Comparison of ENCODE assay signal across 8 mouse cellular contexts in the genomic region with DNA sequence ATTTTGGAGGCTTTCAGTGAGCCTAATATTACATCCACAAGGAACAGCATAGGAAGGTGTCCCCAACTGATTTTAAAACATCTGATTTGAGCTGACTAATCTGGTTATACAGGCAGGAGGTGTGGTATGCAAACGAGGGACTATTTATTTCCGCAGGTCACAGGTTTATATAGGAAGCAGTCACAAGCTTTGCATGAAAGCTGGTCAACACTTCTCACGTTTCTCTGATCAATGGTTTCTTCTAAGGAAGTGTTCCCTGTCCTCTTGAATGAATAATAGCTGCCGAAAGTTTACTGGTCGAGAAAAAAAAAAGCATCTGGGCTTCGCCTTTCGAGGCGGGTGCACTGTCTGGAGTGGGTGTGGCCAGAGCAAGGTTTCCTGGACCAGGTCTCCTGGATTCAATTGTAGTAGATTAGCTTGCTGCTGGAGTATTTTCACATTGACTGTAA. TPM values are rescaled to one million over a fixed set of nuclear protein-coding genes. Genes with fewer than 3 reads are reported as not detected.
DNase-seq lines count a peak whose midpoint lies in the region; ATAC-seq and TF ChIP-seq lines count a peak whose summit lies in the region.

No protein-coding gene starts in this region.

- H3K36me3 ChIP-seq in hindbrain, embryonic 16.5 days (ENCODE audit: control insufficient read depth, insufficient read depth, low read length), result peaks cover 5% of the 10 kb centered on the region; the same call in 1 of the 2 replicates
- peaks cover 2% of the 10 kb centered on the region; the same call in 1 of the 2 replicates for H3K36me3 ChIP-seq in liver, adult 2 months (ENCODE audit: control insufficient read depth, insufficient read depth, low read length)

- no peaks in the 10 kb centered on the region for H3K27me3 ChIP-seq in hindbrain, embryonic 16.5 days (replicated peaks; ENCODE audit: control insufficient read depth, insufficient read depth, low read length)
- no peaks in the 10 kb centered on the region for H3K27me3 ChIP-seq in liver, adult 2 months (ENCODE audit: control insufficient read depth, insufficient read depth, low read length)

- H3K4me2 ChIP-seq in hindbrain, embryonic 16.5 days (ENCODE audit: low read length), result peak overlapping the region; percentile 96

- ATAC-seq in hindbrain, embryonic 16.5 days, result no peak
- ATAC-seq in monocyte, adult 5-6 weeks (replicated peaks; ENCODE audit: insufficient number of reproducible peaks, low FRiP score, low TSS enrichment, poor library complexity, severe bottlenecking), result 0 out of 2 replicates have a peak, but pooled peaks have one; percentile 13

- TF ChIP-seq CTCF in embryonic fibroblast, embryonic 13.5 days (IDR thresholded peaks at IDR 0.05; ENCODE audit: borderline replicate concordance, insufficient read depth, low read length), result no peak
- no peak for TF ChIP-seq CTCF in liver, adult 2 months (IDR thresholded peaks at IDR 0.05; ENCODE audit: low read depth, low read length)

- no peaks in the 10 kb centered on the region for H3K9me3 ChIP-seq in hindbrain, embryonic 16.5 days (ENCODE audit: control insufficient read depth, low read length)

- whole genome bisulfite sequencing in hindbrain, embryonic 16.5 days, result 25% methylated on average over 8 of the region's 8 CpGs
- 17% methylated on average over 8 of the region's 8 CpGs for WGBS in liver, adult 2 months

- TF ChIP-seq POLR2A in embryonic fibroblast, embryonic 13.5 days (IDR thresholded peaks at IDR 0.05; ENCODE audit: low read depth, low read length), result no peak
- no peak for TF ChIP-seq POLR2A in liver, adult 2 months (IDR thresholded peaks at IDR 0.05; ENCODE audit: extremely low read depth, insufficient read depth, low read length)

- peak overlapping the region; percentile 22; the same call in 1 of the 2 replicates for H3K4me3 ChIP-seq in embryonic fibroblast, embryonic 13.5 days (ENCODE audit: insufficient read depth, low read length)
- peak overlapping the region; percentile 97 for H3K4me3 ChIP-seq in hindbrain, embryonic 16.5 days (ENCODE audit: low read length)
- H3K4me3 ChIP-seq in liver, adult 2 months (ENCODE audit: insufficient read depth, low read depth, low read length), result no peak overlapping the region; the same call in 1 of the 2 replicates

- peak; percentile 35 for DNase-seq in urinary bladder, postnatal 14 days (ENCODE audit: low spot score)
- DNase-seq in urinary bladder, postnatal 4 days (ENCODE audit: low spot score in 2 of 2), result no peak
- peak; percentile 15 for DNase-seq in liver, adult 2 months (ENCODE audit: extremely low read depth, low read depth, low spot score)
- DNase-seq in layer of hippocampus, postnatal 36 days, result no peak
- DNase-seq in urinary bladder, postnatal 10 days (ENCODE audit: low spot score), result no peak

- H3K27ac ChIP-seq in embryonic fibroblast, embryonic 13.5 days (ENCODE audit: insufficient read depth, low read length), result no peak overlapping the region
- H3K27ac ChIP-seq in hindbrain, embryonic 16.5 days (ENCODE audit: low read depth, low read length), result no peak overlapping the region
- no peak overlapping the region for H3K27ac ChIP-seq in liver, adult 2 months (replicated peaks; ENCODE audit: insufficient read depth, low read depth, low read length)

- no peaks in the 10 kb centered on the region for H3K79me2 ChIP-seq in liver, adult 2 months (ENCODE audit: control insufficient read depth, insufficient read depth, low read length)

- no peak overlapping the region for H3K9ac ChIP-seq in hindbrain, embryonic 16.5 days (ENCODE audit: low read depth, low read length)
- no peak overlapping the region for H3K9ac ChIP-seq in liver, adult 2 months (ENCODE audit: low read depth, low read length)

- no peaks in the 10 kb centered on the region for H3K4me1 ChIP-seq in embryonic fibroblast, embryonic 13.5 days (ENCODE audit: control insufficient read depth, insufficient read depth, low read length)
- peaks cover 25% of the 10 kb centered on the region for H3K4me1 ChIP-seq in hindbrain, embryonic 16.5 days (ENCODE audit: control insufficient read depth, insufficient read depth, low read depth, low read length)
- peaks cover 3% of the 10 kb centered on the region; the same call in 1 of the 2 replicates for H3K4me1 ChIP-seq in liver, adult 2 months (ENCODE audit: control insufficient read depth, insufficient read depth, low read length)

RNA-seq across cellular contexts. Expression of gene Dip2a, which starts 1.0 kb away (rescaled TPM):
- polyA plus RNA-seq in embryonic fibroblast, embryonic 13.5 days (2011; ENCODE audit: insufficient read length, low read depth, missing spikeins), result 28.2 and 30.9 TPM in 2 replicates
- 18.0 and 20.1 TPM in 2 replicates for polyA plus RNA-seq in hindbrain, embryonic 16.5 days (2015; fragmentation: Nextera tagmentation; extraction: Ambion mirVana)
- total RNA-seq in liver, adult 2 months (2014; rRNA removed), result 2.0 and 2.6 TPM in 2 replicates
- 1.6 and 1.7 TPM in 2 replicates for polyA plus RNA-seq in liver, adult 2 months (2012; rRNA removed)
- total RNA-seq in monocyte, adult 5-6 weeks (2017), result 5.5 to 8.2 TPM (median 6.8 TPM) in 3 replicates
- 10 to 100 TPM; 49.3 to 56.3 TPM for total RNA-seq in layer of hippocampus, postnatal 36 days (2021)

Comparison
In these comparisons a context has a peak if more than half of its experiments do, and no peak if none do; other contexts are left out.
1. DNase-seq: peak in urinary bladder, postnatal 14 days (single experiment) and liver, adult 2 months (single experiment); none in urinary bladder, postnatal 4 days (0 of 2), layer of hippocampus, postnatal 36 days (0 of 2) and urinary bladder, postnatal 10 days (single experiment).